Mouse (Mus musculus) brain, embryonic 14.5 days (tissue): ENCODE data around the gene Trpm4.

Experiments
- CTCF ChIP-seq: fragments of 200-500 bp; IDR thresholded peaks from 2 replicates; pipeline ENCODE4 v1.5.1; 2012; ENCODE audit warnings: inconsistent platforms, mild to moderate bottlenecking, moderate library complexity, borderline replicate concordance; ENCODE audit not compliant: insufficient read depth, insufficient read length; ENCODE audit errors: extremely low read depth
- POLR2A ChIP-seq: fragments of 200-500 bp; IDR thresholded peaks from 2 replicates; pipeline ENCODE4 v1.6.1; 2012; ENCODE audit warnings: mild to moderate bottlenecking, inconsistent platforms, borderline replicate concordance; ENCODE audit not compliant: poor library complexity, insufficient read depth, insufficient read length, severe bottlenecking; ENCODE audit errors: extremely low read depth

GRCm38 (mm10) chr7:45259281-45259680 lies 74.3 kb downstream of the Trpm4 start:
- no peak for TF ChIP-seq CTCF
- TF ChIP-seq POLR2A, result no peak
